Mouse (Mus musculus): ENCODE data around the gene Snapc1. TPM values are rescaled to one million over a fixed set of nuclear protein-coding genes. Genes with fewer than 3 reads are reported as not detected.

The Snapc1 gene
- total and polyA plus RNA-seq, 3 experiments = 12.3 to 14.3 (median 12.3) TPM

DNA sequence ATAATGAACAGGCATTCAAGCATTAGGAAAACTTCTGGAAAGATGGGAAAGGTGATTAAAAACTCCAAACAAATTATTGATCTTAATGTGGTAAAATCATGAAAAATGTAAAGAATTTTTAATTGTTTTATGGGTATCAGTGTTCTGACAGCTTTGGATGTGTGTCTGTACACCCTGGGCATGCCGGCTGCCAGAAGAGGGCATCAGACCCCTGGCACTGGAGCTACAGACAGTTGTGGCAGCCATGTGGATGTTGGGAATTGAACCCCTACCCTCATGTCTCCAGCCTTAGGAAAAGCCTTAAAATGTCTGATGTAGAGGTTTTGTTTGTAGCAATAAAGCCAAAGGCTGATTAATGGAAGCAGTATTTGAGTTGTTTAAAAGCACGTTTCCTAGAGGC is 60.6 kb downstream of the Snapc1 start:
- DNase-seq (ENCODE audit: low spot score) (no peak), ATAC-seq (ENCODE audit: extremely low read depth, insufficient number of reproducible peaks, low FRiP score, poor library complexity, severe bottlenecking) (no peak)
- H3K36me3 ChIP-seq (replicated peaks) = no peaks in the 10 kb centered on the region
- TF ChIP-seq GATA1 (IDR thresholded peaks at IDR 0.05; ENCODE audit: borderline replicate concordance, low read length) = no peak
- no peak for TF ChIP-seq GATA2 (IDR thresholded peaks at IDR 0.05; ENCODE audit: borderline replicate concordance, low read depth, low read length)
- TF ChIP-seq POLR2AphosphoS5 (IDR thresholded peaks at IDR 0.05; ENCODE audit: insufficient replicate concordance, low read depth, low read length) = no peak
- no peak for TF ChIP-seq TAL1 (conservative IDR thresholded peaks at IDR 0.05; ENCODE audit: low read depth, low read length)
- no peak for TF ChIP-seq CTCF (IDR thresholded peaks at IDR 0.05; ENCODE audit: low read depth, low read length)
- no peaks in the 10 kb centered on the region for H3K4me1 ChIP-seq (ENCODE audit: insufficient read depth, low read depth, low read length)
- H3K9me3 ChIP-seq (replicated peaks) = no peaks in the 10 kb centered on the region
- H3K4me3 ChIP-seq (ENCODE audit: low read depth, low read length) = no peak overlapping the region
- H3K27me3 ChIP-seq (ENCODE audit: insufficient read depth, low read length) = no peaks in the 10 kb centered on the region

Other genes with a start within 250 kb of the Snapc1 start
- gene Hif1a, start 63.1 kb upstream of the Snapc1 start, total RNA-seq (2014; fragmentation: Nextera tagmentation) = 102 and 119 TPM in 2 replicates
- 124 and 128 TPM in 2 replicates for gene Hif1a, start 63.1 kb upstream of the Snapc1 start, total RNA-seq (2017)
- gene Hif1a, start 63.1 kb upstream of the Snapc1 start, polyA plus RNA-seq (2012) = 14.2 and 16.5 TPM in 2 replicates
- 6.7 and 9.5 TPM in 2 replicates for gene Gm49321, start 26.8 kb upstream of the Snapc1 start, total RNA-seq (2014; fragmentation: Nextera tagmentation)
- not detected in 2 replicates for gene Gm49321, start 26.8 kb upstream of the Snapc1 start, total RNA-seq (2017)
- gene Gm49321, start 26.8 kb upstream of the Snapc1 start, polyA plus RNA-seq (2012) = not detected in 2 replicates
- not detected in 2 replicates for gene Syt16, start 33.2 kb downstream of the Snapc1 start, total RNA-seq (2014; fragmentation: Nextera tagmentation)
- 0.06 and 0.11 TPM in 2 replicates for gene Syt16, start 33.2 kb downstream of the Snapc1 start, total RNA-seq (2017)
- gene Syt16, start 33.2 kb downstream of the Snapc1 start, polyA plus RNA-seq (2012) = not detected in 2 replicates

Data from G1E (cell line).